Mouse (Mus musculus) c-Kit-positive CD71-positive TER-119-positive erythroid progenitor cells, embryonic 14.5 days (primary cell): ENCODE data around the gene Dusp5.
"Not testable (repeated sequence)": the region's sequence is repeated elsewhere in the genome, so short reads cannot be mapped to it uniquely, and the experiment has no call there.

Experiments
- DNase-seq: peaks from one replicate; pipeline ENCODE4 v3.0.0-alpha.2; 2013; ENCODE audit warnings: low spot score

Dusp5 gene

GRCm38 (mm10) chr19:53576061-53576460 lies 47.2 kb downstream of the Dusp5 start:
- DNase-seq, result no peak

- no peak for DNase-seq
Measured at GRCm38 (mm10) chr19:53577025-53577800, 48.3 kb downstream of the Dusp5 start.

GRCm38 (mm10) chr19:53578597-53579252 lies 49.8 kb downstream of the Dusp5 start:
- peak; percentile 57 for DNase-seq

- DNase-seq, result not testable (repeated sequence)
Measured at GRCm38 (mm10) chr19:53580271-53580670, 51.4 kb downstream of the Dusp5 start.

GRCm38 (mm10) chr19:53587686-53588085 lies 58.8 kb downstream of the Dusp5 start:
- DNase-seq, result not testable (repeated sequence)

- DNase-seq, result not testable (repeated sequence)
Measured at GRCm38 (mm10) chr19:53588968-53589367, 60.1 kb downstream of the Dusp5 start, which contains the start of gene Nutf2-ps1. Nutf2-ps1 (minus strand) TSS chr19:53589068.
